Mouse (Mus musculus) cerebellum, postnatal 10 days (tissue): ENCODE measurements around the gene Tcf19.
A peak's percentile ranks its signal among the peaks of the same experiment; 100 is the strongest.

ENCODE experiments used
- DNase-seq, 2 experiments: peaks; one replicate each; pipeline ENCODE4 v3.0.0; 2021; ENCODE audit warnings: mixed read lengths in 2 of 2

Gene Tcf19

DNA sequence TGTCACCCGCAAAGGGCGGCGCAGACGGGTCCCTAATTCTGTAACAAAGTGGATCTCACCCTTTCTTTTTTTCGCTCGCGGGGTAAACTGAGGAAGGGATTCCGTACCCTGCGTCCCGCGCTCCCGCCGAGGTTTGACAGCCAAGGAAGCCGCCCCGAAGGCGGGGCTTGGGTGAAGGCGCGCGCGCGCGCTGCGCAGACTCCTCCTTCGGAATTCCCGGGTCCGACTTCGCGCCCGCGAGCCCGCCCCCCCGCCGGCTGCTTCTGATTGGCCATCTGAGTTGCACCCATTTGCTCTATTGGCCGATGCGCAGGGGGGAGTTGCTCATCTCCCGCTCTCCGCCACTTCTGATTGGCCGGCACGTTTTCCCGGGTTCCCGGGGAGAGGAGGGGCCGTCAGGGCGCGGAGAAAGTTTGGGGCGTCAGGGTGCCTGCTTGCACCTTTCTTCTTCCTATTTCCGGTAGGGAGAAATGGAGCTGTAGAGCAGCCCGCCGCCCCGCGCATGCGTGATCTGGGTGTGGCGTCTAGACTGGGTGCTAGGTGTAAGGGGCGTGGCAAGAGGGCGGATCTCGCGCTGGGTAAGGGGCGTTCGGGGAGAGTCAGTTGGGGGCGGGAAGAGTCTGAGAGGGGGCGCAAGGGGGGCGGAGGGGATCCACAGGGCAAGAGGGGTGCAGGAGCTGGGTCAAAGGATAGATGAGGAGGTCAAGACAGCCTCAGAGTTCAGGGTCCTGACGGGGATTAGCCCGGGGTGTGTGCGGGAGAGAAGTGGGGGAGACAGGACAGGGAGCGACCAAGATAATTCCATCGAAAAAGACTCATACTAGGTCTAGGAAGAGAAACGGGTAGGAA lies at the start of gene Tcf19, which contains the start of gene Cchcr1:
Gene Tcf19 (minus strand): TSS at position 173 of the 849 bp plus-strand sequence.
Gene Cchcr1 (plus strand): TSS at position 449 of the 849 bp plus-strand sequence.
- peak; percentile 99 for DNase-seq

DNA sequence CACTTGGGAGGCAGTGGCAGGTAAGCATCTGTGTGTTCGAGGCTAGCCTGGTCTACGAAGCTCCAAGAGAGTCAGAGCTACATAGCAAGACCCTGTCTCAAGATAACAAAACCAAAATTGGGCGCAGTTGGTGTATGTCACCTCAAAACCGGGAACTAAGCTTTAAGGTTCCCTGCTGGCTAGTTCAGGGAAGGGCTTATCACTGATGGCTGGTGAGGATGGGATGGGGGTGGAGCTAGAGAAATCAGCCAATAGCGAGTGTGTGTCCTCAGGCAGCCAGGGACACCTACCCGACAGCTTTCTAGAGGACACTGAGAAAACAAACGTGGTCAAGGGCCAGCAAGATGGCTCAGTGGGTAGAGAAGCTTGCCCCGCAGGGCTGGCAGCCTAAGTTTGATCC lies 41.6 kb upstream of the Tcf19 start:
- DNase-seq: no peak

DNA sequence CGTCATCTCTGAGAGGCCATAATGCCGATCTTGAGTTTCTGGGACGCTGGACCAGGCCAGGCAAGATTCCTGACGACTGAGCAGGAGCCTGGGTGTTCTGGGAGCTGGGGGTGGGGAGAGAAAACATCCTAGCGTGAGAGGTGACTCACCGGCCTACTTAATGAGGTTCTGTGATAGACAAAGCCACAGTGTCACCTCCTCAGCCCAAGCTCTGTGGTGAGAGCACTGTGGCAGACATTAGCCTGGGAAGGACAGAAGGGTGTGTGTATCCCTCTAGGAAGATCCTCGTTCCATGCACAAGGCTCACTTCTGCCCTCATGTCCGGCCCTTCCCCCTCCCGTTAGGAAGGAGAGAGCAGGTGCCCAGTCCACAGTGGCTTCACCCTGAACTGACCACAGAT lies 40.7 kb upstream of the Tcf19 start:
- no peak for DNase-seq

DNA sequence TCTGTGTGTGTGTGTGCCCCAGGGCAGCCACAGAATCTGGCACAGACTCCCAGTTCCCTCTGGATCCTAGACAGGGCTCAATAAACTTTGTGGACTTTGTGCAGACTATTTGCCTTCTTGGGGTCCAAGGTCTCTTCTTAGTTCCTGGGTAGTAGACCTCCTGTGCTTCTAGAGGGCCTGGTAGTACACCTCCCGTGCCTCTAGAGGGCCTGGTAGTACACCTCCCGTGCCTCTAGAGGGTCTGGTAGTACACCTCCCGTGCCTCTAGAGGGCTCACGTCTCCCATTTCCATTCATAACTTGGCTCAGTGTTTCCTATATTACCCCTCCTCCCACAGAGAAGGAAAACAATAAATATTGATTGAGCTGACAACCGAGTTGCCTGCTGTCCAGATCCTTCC lies 40.2 kb upstream of the Tcf19 start:
- DNase-seq: peak; percentile 72 to 78

DNA sequence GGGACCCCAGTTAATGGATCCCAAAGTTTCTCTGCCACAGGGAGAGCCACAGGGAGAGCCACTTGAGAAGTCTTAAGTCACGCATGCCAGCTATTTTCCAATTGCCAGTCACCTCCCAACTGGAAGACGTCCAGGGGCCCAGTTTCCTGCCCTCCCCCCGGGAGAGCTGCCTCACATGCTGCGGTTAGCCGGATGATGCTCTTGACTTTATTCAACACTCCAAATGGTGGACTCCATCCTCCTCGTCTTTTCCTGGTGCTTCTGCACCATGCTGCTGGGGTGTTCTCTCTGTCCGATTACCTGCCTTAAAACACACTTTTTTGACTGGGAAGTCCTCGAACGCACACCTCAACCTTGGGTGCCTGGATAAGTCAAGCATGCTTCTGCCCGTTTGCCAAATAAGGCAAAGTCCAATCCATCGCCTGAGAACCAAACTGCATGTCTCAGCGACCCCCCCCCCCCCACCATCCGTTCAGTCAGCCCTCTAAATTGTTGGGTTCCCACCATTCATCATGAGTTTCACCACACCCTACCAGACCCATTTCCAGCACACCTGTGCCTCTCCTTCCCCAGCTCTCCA lies 39.7 kb upstream of the Tcf19 start:
- DNase-seq: no peak

DNA sequence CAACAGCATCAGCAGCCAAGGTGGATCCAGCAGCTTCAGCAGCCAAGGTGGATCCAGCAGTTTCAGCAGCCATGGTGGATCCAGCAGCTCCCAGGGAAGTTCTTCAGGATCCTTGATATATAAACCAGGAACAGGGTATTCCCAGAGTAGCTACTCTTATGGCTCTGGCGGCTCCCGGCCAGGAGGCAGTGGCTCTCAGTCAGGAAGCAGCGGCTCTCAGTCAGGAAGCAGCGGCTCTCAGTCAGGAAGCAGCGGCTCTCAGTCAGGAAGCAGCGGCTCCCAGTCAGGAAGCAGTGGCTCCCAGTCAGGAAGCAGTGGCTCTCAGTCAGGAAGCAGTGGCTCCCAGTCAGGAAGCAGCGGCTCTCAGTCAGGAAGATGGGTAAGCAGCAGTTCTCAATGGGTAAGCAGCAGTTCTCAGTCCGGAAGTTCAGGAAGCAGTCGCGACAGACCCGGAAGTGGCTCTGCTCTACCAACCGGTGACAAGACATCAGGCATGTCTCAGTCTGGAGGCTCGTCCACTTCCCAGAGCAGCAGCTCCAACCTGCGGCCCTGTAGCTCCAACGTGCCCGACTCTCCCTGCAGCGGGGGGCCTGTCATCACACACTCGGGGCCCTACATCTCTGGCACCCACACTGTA lies 38.3 kb upstream of the Tcf19 start:
- DNase-seq: no peak

DNA sequence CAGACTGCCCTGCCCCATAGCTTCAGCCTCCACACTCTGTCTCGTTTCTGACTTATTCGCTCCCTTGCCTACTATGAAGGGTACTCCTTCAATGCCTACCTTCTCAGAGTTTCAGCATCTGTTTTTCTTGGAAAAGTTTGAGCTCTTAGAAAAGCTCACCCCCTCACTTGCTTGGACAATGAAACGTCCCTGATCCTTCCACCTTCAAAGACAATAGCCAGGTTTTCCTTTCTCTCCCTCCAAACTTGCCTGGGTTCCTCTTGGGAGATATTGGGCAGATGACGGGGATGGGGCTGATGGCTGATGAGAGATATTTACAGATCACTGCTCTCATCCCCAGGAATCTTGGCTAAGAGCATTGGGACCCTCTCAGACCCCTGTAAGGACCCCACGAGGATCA lies 37.7 kb upstream of the Tcf19 start:
- no peak for DNase-seq

DNA sequence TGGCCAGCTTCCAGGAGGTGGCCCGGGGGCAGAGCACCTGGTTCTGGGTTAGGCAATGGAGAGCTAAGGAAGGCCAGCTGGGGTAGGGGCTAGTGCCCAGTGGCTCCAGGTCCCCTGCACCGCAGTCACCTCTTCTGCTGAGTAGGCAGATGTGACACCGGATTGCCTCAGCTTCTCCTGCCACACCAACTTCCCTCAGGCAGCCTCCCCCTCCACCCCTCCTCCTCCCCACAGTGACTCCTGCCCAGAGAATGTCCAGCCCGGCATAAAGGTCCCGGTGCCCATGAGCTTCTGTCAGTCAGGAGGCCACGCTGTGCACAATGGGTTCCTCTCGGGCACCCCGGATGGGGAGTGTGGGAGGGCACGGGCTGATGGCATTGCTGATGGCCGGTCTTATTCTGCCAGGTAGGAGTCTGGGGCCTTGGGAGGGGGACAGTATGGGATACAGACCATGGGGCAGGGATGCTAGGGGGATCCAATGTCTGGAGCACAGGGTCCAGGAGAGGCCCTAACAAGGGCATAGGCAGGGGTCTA lies 35.3 kb upstream of the Tcf19 start, which contains the start of gene Cdsn:
Gene Cdsn (plus strand): TSS at position 248 of the 534 bp plus-strand sequence.
- no peak for DNase-seq

DNA sequence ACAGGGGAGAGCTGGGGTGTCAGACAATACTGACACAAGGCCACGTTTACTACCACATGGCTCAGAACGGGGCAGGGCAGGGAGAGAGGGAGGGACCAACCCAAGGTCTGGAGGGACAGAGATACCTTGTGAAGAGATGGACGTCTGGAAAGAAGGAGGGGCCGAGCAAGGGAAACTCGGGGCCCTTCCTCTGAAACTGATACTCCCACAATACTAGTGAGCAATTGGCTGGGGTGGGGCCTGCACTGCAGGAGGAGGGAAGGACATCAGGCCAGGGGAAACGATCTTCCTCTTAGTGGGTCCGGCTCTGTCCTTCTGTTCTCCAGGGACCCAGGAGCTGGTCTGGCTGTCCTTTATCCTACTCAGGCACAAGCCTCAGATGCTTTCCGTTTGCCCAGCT lies 34.2 kb upstream of the Tcf19 start:
- no peak for DNase-seq

DNA sequence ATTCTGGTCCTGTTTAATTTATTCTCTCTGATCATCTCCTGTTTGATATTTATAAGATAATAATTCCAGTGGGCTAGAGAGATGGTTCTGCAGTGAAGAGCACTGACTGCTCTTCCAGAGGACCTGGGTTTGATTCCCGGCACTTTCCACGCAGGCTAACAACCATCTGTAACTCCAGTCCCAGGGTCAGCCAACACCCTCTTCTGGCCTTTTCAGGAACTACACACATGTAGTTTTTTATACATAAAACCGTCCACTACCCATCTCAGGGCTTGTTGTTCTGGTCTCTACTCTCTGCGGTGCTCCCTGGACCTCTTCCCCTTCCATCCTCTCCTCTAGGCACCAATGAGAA lies 33.5 kb upstream of the Tcf19 start:
- DNase-seq: no peak

DNA sequence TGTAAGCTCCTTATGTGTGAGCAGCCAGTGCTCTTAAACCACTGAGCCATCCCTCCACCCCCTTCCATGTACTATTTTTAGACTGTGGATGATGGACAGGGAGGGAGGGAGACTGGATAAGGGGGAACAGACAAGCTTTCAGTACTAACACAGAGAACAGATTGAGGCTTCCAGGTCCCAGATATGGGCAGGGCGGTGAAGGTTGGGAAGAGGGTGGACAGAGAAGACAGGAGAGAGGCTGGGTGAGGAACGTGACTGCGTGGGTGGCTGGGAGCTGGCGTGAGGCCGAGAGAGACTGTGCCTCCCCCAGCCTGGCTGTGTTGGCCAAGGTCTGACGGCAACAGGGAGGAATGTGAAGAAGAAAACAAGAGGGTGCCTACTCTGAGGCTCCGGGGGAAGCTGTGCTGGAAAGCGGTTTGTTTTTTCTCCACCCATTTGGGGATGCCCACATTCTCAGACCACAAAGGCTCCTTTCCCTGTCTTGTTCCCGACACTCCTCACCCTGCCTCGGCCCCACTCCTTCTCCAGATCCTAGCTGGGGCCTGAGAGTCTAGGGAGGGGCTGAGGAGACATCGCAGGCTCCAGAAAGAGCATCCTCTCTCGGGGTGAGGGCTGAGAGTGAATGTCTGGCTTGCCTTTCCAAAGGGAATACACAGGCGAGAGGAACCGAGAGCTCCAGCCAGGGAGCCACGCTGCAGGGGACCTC lies 33.0 kb upstream of the Tcf19 start:
- peak; percentile 88 to 91 for DNase-seq

DNA sequence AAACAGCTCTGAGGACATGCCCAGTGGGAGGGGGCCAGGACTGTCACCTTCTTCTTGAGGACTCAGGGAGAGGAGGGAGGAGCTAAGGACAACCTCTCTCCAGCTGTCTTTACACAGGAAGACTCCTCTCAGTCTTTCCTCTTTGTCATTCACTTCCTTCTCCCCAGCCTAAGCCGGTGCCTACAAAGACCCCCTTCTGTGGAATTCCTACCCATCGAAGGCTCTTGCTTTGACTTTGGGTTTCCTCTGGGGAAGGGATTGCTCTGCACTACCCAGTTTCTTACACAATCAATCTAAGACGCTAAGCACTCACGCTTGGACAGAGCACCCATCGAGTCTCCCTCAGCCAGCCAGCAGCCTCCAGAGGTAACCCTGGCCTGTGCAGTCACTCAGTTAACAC lies 32.0 kb upstream of the Tcf19 start:
- DNase-seq: no peak

DNA sequence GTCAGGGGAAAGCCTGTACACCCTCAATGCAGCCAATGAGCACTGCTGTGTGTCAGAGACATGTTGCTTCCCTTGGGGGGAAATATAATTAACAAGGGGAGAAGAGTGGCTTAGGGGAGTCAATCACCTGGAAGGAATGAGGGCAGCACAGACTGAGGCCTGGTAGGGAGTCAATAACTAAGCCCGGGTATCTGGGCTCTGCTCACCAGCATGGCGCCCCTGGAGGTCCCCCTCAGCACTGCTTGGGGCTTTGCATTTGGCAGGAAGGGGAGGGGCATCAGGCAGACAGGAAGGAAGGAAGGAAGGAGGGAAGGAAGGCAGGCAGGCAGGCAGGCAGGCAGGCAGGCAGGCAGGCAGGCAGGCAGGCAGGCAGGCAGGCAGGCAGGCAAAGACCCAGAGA lies 30.8 kb upstream of the Tcf19 start:
- no peak for DNase-seq

DNA sequence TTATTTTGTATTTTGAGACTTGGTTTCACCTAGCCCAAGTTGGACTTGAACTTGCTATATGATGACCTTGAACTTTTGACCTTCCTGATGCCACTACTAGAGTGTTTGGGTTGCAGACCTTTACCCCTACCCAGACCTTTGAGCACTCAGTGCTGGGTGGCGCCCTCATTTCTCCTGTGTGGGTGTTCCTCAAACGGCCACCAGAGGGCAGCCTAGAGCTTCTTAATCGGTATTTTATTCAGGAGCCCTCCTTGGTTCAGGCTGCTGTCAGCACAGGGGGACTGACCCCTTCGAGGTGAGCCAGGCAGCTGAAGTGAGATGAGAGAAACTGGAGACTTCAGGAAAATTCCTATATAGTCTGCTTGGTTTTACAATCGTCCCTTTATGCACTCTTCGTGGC lies 28.1 kb upstream of the Tcf19 start:
- peak; percentile 76 to 85 for DNase-seq

DNA sequence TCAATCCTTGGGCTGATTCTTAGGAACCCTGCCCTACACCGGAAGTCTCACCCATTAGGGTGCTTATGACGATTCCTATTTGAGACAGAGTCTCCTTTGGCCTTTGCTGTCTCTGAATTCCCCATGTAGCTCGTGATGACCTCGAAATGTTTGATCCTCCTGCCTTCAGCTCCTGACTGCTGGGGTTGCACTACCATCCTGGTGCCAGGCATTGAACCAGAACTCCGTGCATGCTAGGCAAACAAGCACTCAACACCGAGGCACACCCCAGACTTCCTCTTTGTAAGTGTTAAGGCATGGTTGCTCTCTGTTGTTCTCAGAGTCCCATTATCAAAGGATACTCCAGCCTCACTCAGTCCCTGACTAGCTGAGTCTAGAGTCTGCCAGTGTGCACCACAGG lies 27.4 kb upstream of the Tcf19 start:
- DNase-seq: no peak

DNA sequence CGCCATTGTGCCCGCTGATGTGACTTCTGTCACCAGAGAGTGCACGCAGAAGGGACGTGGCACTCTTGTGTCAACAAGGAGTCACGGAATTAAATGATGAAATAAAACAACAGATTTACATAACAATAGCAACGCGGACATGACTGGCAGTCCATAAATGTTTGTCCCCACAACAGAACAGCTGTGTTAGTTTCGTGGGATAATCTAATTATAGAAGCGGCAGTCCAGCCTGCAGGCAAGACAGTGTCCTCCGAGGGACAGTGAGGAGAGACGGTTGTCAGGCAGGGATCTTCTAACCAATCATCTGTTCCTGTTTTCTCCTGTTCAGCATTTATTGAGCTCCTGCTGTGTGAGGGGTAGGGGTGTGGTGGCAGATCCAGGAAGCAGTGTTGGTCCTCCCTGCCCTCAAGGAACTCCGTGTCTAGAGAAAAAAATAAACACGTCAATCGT lies 26.8 kb upstream of the Tcf19 start:
- no peak for DNase-seq

DNA sequence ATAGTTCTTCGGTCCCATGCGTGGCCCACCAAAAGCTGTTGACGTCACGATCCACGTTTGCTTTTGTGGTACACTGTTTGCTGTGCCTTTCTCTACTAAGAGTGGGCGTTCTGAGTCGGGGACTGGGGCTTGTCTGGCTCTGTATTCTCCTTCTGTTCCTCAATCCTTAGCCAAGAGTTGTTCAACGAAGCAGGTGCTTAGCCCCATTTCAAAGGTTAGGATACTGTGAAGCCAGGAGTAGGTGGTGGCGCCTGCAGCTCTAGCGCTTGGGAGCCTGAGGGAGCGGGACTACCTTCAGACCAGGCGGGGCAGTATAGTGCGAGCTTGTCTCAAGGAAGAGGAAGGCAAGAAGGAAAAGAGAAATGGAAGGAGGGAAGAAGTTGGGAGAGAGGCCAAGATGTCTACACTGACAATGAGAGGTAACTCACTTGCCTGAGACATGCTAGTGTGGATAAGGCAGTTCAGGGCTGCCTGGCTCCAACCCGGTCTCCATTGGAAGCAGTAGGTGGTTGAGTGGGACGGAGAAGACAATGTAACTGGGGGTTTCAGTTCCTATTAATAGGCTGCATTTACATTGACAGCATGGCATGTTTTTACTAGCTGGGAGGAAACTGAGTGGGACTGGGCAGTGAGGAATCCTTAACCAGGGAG lies 26.3 kb upstream of the Tcf19 start:
- DNase-seq: no peak

DNA sequence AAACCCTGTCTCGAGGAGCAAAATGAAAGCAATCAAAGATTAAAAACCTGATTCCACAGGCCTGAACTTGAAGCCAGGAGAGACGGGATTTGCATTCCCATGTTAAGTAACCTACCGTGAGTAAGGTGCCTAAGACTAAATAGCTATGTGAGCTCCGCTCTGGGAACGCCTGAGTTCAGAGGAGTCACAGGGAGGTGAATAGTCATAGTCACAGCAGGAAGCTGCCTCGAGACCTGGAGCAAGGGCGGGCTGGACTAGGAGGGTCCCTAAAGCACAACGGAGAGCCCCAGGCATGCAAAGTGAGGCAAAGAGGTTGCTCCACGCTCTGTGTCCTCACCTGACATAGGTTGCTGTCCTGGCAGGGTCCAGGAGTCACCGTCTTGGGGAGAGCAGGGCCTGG lies 22.9 kb upstream of the Tcf19 start:
- no peak for DNase-seq

DNA sequence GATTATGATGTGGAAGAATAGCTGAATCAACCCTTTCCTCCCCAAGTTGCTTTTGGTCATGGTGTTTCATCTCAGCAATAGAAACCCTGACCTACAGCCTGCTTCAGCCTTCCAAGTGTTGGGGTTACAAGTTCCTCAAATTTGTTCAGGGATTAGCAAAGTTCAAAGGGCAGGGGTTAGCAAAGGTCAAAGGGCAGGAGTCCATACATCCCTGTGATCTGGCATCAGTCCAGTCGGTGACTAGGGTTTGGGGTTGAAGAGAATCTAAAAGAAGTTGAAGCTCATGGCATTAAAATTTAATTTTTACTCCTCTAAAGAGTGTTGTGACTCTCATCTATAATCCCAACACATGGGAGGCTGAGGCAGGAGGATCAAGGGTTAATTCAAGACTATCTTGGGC lies 21.9 kb upstream of the Tcf19 start:
- no peak for DNase-seq

DNA sequence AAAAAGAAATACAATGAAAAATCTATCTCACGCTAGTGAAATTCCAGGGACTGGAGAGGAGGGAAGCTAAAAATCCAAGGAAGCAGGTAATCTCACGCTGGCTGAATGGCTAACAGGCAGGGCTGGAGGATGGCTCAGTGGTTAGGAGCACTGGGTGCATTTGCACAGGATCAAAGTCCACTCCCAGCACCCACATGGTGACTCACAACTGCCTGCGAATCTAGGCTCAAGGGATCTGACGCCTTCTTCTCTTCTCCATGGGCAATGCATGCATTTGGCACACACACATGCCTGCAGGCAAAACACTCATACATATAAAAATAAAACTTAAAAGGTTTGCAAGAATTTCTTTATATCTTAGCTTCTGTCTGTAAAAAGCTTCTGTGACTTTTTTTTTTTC lies 20.8 kb upstream of the Tcf19 start:
- DNase-seq: no peak

DNA sequence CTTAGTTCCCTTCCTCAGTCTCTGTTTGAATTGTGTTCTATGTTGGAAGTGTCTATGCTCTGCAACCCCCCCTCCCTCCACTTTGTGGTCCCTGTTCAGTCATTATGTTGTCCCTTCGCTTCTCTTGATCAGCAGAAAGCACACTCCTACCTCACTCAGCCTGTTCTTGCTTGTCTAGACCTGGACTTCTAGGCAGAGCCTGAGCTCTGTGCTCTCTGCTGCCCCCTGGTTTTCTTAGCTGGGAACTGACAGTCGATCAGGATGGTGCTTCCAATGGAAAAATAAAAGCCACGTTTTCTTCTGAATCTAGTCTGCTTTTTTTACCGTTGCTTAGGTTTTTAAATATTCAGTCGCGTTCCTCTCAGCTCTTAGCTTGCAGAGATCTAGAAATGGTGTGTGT lies 17.7 kb upstream of the Tcf19 start:
- DNase-seq: peak; percentile 90 to 93

DNA sequence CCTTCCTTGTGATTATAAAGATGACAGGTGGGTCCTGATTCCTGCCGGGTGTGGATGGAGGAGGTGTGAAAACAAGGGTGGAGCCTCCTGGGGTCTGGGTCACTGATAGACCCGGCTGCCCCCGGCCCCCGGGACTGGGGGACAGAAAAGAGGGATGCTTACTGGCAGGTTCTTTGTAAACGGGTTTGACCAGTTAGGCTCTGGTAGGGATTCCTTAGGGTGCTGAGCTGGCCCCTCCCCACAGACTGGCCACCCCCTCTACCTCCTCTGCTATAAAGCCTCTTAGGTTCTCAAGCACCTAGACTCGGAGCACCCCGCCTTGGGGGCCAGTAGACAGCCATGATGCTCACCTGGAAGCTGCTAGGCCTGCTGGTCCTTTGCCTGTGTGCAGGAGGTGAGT lies 16.3 kb upstream of the Tcf19 start, which contains the start of gene Psors1c2:
Gene Psors1c2 (plus strand): TSS at position 301 of the 400 bp plus-strand sequence.
- DNase-seq: no peak
